Mouse (Mus musculus) neural tube, embryonic 14.5 days (tissue): ENCODE data around the gene Col5a1. TPM values are rescaled to one million over a fixed set of nuclear protein-coding genes. Genes with fewer than 3 reads are reported as not detected.

Source experiments
- ATAC-seq: fragments of 200-750 bp; cut with Nextera tagmentation; 2 replicates; pipeline ENCODE4 v1.8.0; 2017; ENCODE audit warnings: low read depth, mild to moderate bottlenecking, moderate TSS enrichment, moderate library complexity
- H3K27ac ChIP-seq: fragments of 300-500 bp; sonication (generic); 2 replicates; pipeline ENCODE4 v1.5.1; 2014; ENCODE audit warnings: low read depth, mild to moderate bottlenecking, control low read depth, low read length, moderate library complexity, mixed read lengths
- H3K27me3 ChIP-seq: fragments of 300-500 bp; sonication (generic); 2 replicates; pipeline ENCODE4 v1.6.1; 2014; ENCODE audit warnings: low read length; ENCODE audit not compliant: control insufficient read depth, insufficient read depth
- H3K36me3 ChIP-seq: fragments of 300-500 bp; sonication (generic); 2 replicates; pipeline ENCODE4 v1.6.1; 2014; ENCODE audit warnings: low read length, mixed read lengths; ENCODE audit not compliant: control insufficient read depth, insufficient read depth
- H3K4me1 ChIP-seq: fragments of 300-500 bp; sonication (generic); 2 replicates; pipeline ENCODE4 v1.6.1; 2014; ENCODE audit warnings: low read length; ENCODE audit not compliant: control insufficient read depth, insufficient read depth
- H3K4me2 ChIP-seq: fragments of 300-500 bp; sonication (generic); 2 replicates; pipeline ENCODE4 v1.6.1; 2014; ENCODE audit warnings: mild to moderate bottlenecking, low read depth, low read length, control low read depth
- H3K4me3 ChIP-seq: fragments of 300-500 bp; sonication (generic); 2 replicates; pipeline ENCODE4 v1.5.1; 2014; ENCODE audit warnings: low read depth, low read length, control low read depth, mixed read lengths
- H3K9ac ChIP-seq: fragments of 300-500 bp; sonication (generic); replicated peaks from 2 replicates; pipeline ENCODE4 v1.6.1; 2014; ENCODE audit warnings: low read depth, mild to moderate bottlenecking, control low read depth, low read length, mixed read lengths
- H3K9me3 ChIP-seq: fragments of 300-500 bp; sonication (generic); 2 replicates; pipeline ENCODE4 v1.6.1; 2016; ENCODE audit warnings: low read length; ENCODE audit not compliant: control insufficient read depth
- WGBS: fragments of 180-500 bp; shearing (Covaris S2); extraction: QIAGEN DNeasy Blood & Tissue Kit; methylation state at CpG from one replicate; pipeline ENCODE4 v1.1.7; 2014; 5-methylcytosine and 5-hydroxymethylcytosine counted together
- polyA plus RNA-seq: library from polyadenylated mRNA; unstranded; fragments of >200 nt; fragmentation: Nextera tagmentation; extraction: Ambion mirVana; gene quantifications from 2 replicates; pipeline ENCODE4 v1.2.1, GENCODE M21; 2014

Gene Col5a1
- polyA plus RNA-seq, 1 experiment from 2014 or later: 3.6 TPM

GRCm38 (mm10) chr2:27876724-27877504, 9.3 kb upstream of the Col5a1 start:
- Histone ChIP-seq H3K4me1 (no peaks in the 10 kb centered on the region), H3K9me3 (no peaks in the 10 kb centered on the region), H3K27me3 (no peaks in the 10 kb centered on the region), H3K36me3 (no peaks in the 10 kb centered on the region), H3K9ac (no peak overlapping the region), H3K4me2 (no peak overlapping the region), H3K4me3 (no peak overlapping the region), H3K27ac (no peak overlapping the region)
- 82% methylated on average over 13 of the region's 13 CpGs for WGBS
- no peak for ATAC-seq

- Histone ChIP-seq H3K27me3 (no peaks in the 10 kb centered on the region), H3K27ac (no peak overlapping the region), H3K4me1 (no peaks in the 10 kb centered on the region), H3K9me3 (no peaks in the 10 kb centered on the region), H3K4me3 (no peak overlapping the region), H3K9ac (no peak overlapping the region), H3K36me3 (no peaks in the 10 kb centered on the region), H3K4me2 (no peak overlapping the region)
- ATAC-seq: no peak
- 85% methylated on average over 5 of the region's 5 CpGs for WGBS
Measured at GRCm38 (mm10) chr2:27878066-27878465, 8.2 kb upstream of the Col5a1 start.

- H3K9me3 ChIP-seq: no peaks in the 10 kb centered on the region
- no peak overlapping the region for H3K27ac ChIP-seq
- H3K4me3 ChIP-seq: no peak overlapping the region
- H3K36me3 ChIP-seq: no peaks in the 10 kb centered on the region
- no peak for ATAC-seq
- no peak overlapping the region for H3K9ac ChIP-seq
- 86% methylated on average over 7 of the region's 7 CpGs for WGBS
- no peak overlapping the region for H3K4me2 ChIP-seq
- peaks cover 15% of the 10 kb centered on the region; the same call in 1 of the 2 replicates for H3K4me1 ChIP-seq
- H3K27me3 ChIP-seq: peaks cover 17% of the 10 kb centered on the region
Measured at GRCm38 (mm10) chr2:27883276-27883675, 2.9 kb upstream of the Col5a1 start.

GRCm38 (mm10) chr2:27885456-27886147, 623 bp upstream of the Col5a1 start:
- Histone ChIP-seq H3K27me3 (peaks cover 19% of the 10 kb centered on the region), H3K36me3 (no peaks in the 10 kb centered on the region), H3K9ac (peak overlapping the region; percentile 48; the same call in 1 of the 2 replicates), H3K4me1 (peaks cover 15% of the 10 kb centered on the region; the same call in 1 of the 2 replicates), H3K9me3 (no peaks in the 10 kb centered on the region), H3K4me2 (peak overlapping the region; percentile 98), H3K27ac (no peak overlapping the region; the same call in 1 of the 2 replicates), H3K4me3 (peak overlapping the region; percentile 52)
- 6% methylated on average over 12 of the region's 12 CpGs for WGBS
- peak; percentile 73; the same call in 1 of the 2 replicates for ATAC-seq

GRCm38 (mm10) chr2:27886608-27887460, 609 bp downstream of the Col5a1 start:
- no peaks in the 10 kb centered on the region for H3K9me3 ChIP-seq
- peaks cover 15% of the 10 kb centered on the region; the same call in 1 of the 2 replicates for H3K4me1 ChIP-seq
- H3K36me3 ChIP-seq: no peaks in the 10 kb centered on the region
- H3K9ac ChIP-seq: peak overlapping the region; percentile 48
- H3K4me2 ChIP-seq: peak overlapping the region; percentile 98
- ATAC-seq: peak; percentile 29; the same call in 1 of the 2 replicates
- H3K27ac ChIP-seq: peak overlapping the region; percentile 48; the same call in 1 of the 2 replicates
- peaks cover 19% of the 10 kb centered on the region for H3K27me3 ChIP-seq
- H3K4me3 ChIP-seq: peak overlapping the region; percentile 52
- under 1% methylated on average over 47 of the region's 67 CpGs for WGBS

GRCm38 (mm10) chr2:27887461-27888264, 1.4 kb downstream of the Col5a1 start:
- Histone ChIP-seq H3K4me1 (peaks cover 15% of the 10 kb centered on the region; the same call in 1 of the 2 replicates), H3K4me2 (peak overlapping the region; percentile 98), H3K9me3 (no peaks in the 10 kb centered on the region), H3K27ac (no peak overlapping the region), H3K27me3 (peaks cover 19% of the 10 kb centered on the region), H3K36me3 (no peaks in the 10 kb centered on the region), H3K9ac (no peak overlapping the region; the same call in 1 of the 2 replicates), H3K4me3 (peak overlapping the region; percentile 52; the same call in 1 of the 2 replicates)
- no peak for ATAC-seq
- WGBS: 25% methylated on average over 11 of the region's 11 CpGs

- Histone ChIP-seq H3K4me1 (peaks cover 15% of the 10 kb centered on the region; the same call in 1 of the 2 replicates), H3K36me3 (no peaks in the 10 kb centered on the region), H3K9ac (no peak overlapping the region), H3K27me3 (peaks cover 19% of the 10 kb centered on the region), H3K4me3 (no peak overlapping the region; the same call in 1 of the 2 replicates), H3K4me2 (peak overlapping the region; percentile 98; the same call in 1 of the 2 replicates), H3K9me3 (no peaks in the 10 kb centered on the region), H3K27ac (no peak overlapping the region)
- 29% methylated on average over 10 of the region's 10 CpGs for WGBS
- ATAC-seq: no peak
Measured at GRCm38 (mm10) chr2:27888603-27889545, 2.6 kb downstream of the Col5a1 start.
